Mouse (Mus musculus): ENCODE measurements at regions not wholly inside any gene's neighbourhood (a gene's known extent, or its start where the extent isn't known, plus 50 kb on each side); places are given as distances from the start of the nearest gene placed in this dataset.

- H3ac ChIP-seq (ENCODE audit: control insufficient read depth, insufficient read length) = no peak overlapping the region
- TF ChIP-seq E2F4 (IDR thresholded peaks at IDR 0.05; ENCODE audit: insufficient read depth) = no peak
- no peak for TF ChIP-seq TCF3 (IDR thresholded peaks at IDR 0.05; ENCODE audit: insufficient read length, low read depth)
- no peak for TF ChIP-seq MAX (IDR thresholded peaks at IDR 0.05; ENCODE audit: low read depth)
- no peak for TF ChIP-seq CEBPB (IDR thresholded peaks at IDR 0.05; ENCODE audit: insufficient read depth, poor library complexity, severe bottlenecking)
- no peak for TF ChIP-seq TCF12 (IDR thresholded peaks at IDR 0.05; ENCODE audit: insufficient read depth, poor library complexity, severe bottlenecking)
- no peak for TF ChIP-seq MYOG (IDR thresholded peaks at IDR 0.05; ENCODE audit: control insufficient read depth in 1 of 3, insufficient read depth in 1 of 3, insufficient read length in 2 of 3, low read depth in 2 of 3)
- TF ChIP-seq USF1 (IDR thresholded peaks at IDR 0.05; ENCODE audit: low read depth) = no peak
- TF ChIP-seq REST (IDR thresholded peaks at IDR 0.05; ENCODE audit: insufficient read depth, insufficient read length) = no peak
- no peak for TF ChIP-seq SRF (IDR thresholded peaks at IDR 0.05; ENCODE audit: control insufficient read depth, insufficient read length, low read depth)
- no peak for TF ChIP-seq MYOD1 (IDR thresholded peaks at IDR 0.05; ENCODE audit: control insufficient read depth in 1 of 3, insufficient read length in 2 of 3, low read depth in 2 of 3)
- TF ChIP-seq POLR2A (IDR thresholded peaks at IDR 0.05; ENCODE audit: insufficient read length, low read depth) = no peak
- no peak for TF ChIP-seq POLR2AphosphoS2 (IDR thresholded peaks at IDR 0.05; ENCODE audit: insufficient read length, low read depth)
- H3K79me2 ChIP-seq (ENCODE audit: control insufficient read depth, insufficient read depth) = no peaks in the 10 kb centered on the region
- no peaks in the 10 kb centered on the region for H3K27me3 ChIP-seq (ENCODE audit: control insufficient read depth, insufficient read depth, insufficient read length)
- no peak overlapping the region for H3K4me3 ChIP-seq
- H3K36me3 ChIP-seq (ENCODE audit: control insufficient read depth, insufficient read depth) = no peaks in the 10 kb centered on the region
- H3K4me2 ChIP-seq (ENCODE audit: low read depth) = no peak overlapping the region
Measured at GRCm38 (mm10) chr15:69223411-69223810, 2722.7 kb upstream of the Lrrc6 start.

- H3K27me3 ChIP-seq (ENCODE audit: control insufficient read depth, insufficient read depth, insufficient read length) = no peaks in the 10 kb centered on the region
- H3K79me2 ChIP-seq (ENCODE audit: control insufficient read depth, insufficient read depth) = no peaks in the 10 kb centered on the region
- no peak for TF ChIP-seq USF1 (IDR thresholded peaks at IDR 0.05; ENCODE audit: low read depth)
- no peak for TF ChIP-seq REST (IDR thresholded peaks at IDR 0.05; ENCODE audit: insufficient read depth, insufficient read length)
- TF ChIP-seq MYOD1 (IDR thresholded peaks at IDR 0.05; ENCODE audit: control insufficient read depth in 1 of 3, insufficient read length in 2 of 3, low read depth in 2 of 3) = no peak
- TF ChIP-seq E2F4 (IDR thresholded peaks at IDR 0.05; ENCODE audit: insufficient read depth) = no peak
- TF ChIP-seq SRF (IDR thresholded peaks at IDR 0.05; ENCODE audit: control insufficient read depth, insufficient read length, low read depth) = no peak
- TF ChIP-seq POLR2A (IDR thresholded peaks at IDR 0.05; ENCODE audit: insufficient read length, low read depth) = no peak
- TF ChIP-seq CEBPB (IDR thresholded peaks at IDR 0.05; ENCODE audit: insufficient read depth, poor library complexity, severe bottlenecking) = no peak
- TF ChIP-seq TCF12 (IDR thresholded peaks at IDR 0.05; ENCODE audit: insufficient read depth, poor library complexity, severe bottlenecking) = no peak
- no peak for TF ChIP-seq MAX (IDR thresholded peaks at IDR 0.05; ENCODE audit: low read depth)
- TF ChIP-seq MYOG (IDR thresholded peaks at IDR 0.05; ENCODE audit: control insufficient read depth in 1 of 3, insufficient read depth in 1 of 3, insufficient read length in 2 of 3, low read depth in 2 of 3) = no peak
- no peak for TF ChIP-seq TCF3 (IDR thresholded peaks at IDR 0.05; ENCODE audit: insufficient read length, low read depth)
- no peak for TF ChIP-seq POLR2AphosphoS2 (IDR thresholded peaks at IDR 0.05; ENCODE audit: insufficient read length, low read depth)
- no peaks in the 10 kb centered on the region for H3K36me3 ChIP-seq (ENCODE audit: control insufficient read depth, insufficient read depth)
- no peak overlapping the region for H3K4me3 ChIP-seq
- no peak overlapping the region for H3K4me2 ChIP-seq (ENCODE audit: low read depth)
- H3ac ChIP-seq (ENCODE audit: control insufficient read depth, insufficient read length) = no peak overlapping the region
Measured at GRCm38 (mm10) chr15:69222391-69222790, 2721.7 kb upstream of the Lrrc6 start.

Data from myocyte (in vitro differentiated cells).